Mouse (Mus musculus) MEL (cell line): ENCODE results near the gene Olfr43. TPM values are rescaled to one million over a fixed set of nuclear protein-coding genes. Genes with fewer than 3 reads are reported as not detected.

Experiments used
- DNase-seq: peaks from one replicate; pipeline ENCODE4 v3.0.0; 2011; ENCODE audit warnings: low read depth, low spot score
- H3K27ac ChIP-seq: 2 replicates; pipeline ENCODE4 v1.5.1; 2012; ENCODE audit warnings: low read depth, mild to moderate bottlenecking, control low read depth, low read length, moderate library complexity; ENCODE audit not compliant: control insufficient read depth
- H3K27me3 ChIP-seq, 2 experiments: fragments of 150-350 bp in 1 of 2; sonication (generic) in 1 of 2; 2 replicates each; pipeline ENCODE4 v1.6.1; 2012; ENCODE audit warnings: low read length in 2 of 2, mild to moderate bottlenecking in 2 of 2, improper control_type of control experiment in 1 of 2, moderate library complexity in 1 of 2; ENCODE audit not compliant: insufficient read depth in 2 of 2, control insufficient read depth in 1 of 2
- H3K36me3 ChIP-seq, 2 experiments: 2 replicates each; pipeline ENCODE4 v1.6.1; 2012 to 2014; ENCODE audit warnings: low read length in 2 of 2, improper control_type of control experiment in 1 of 2, inconsistent platforms in 1 of 2, mild to moderate bottlenecking in 1 of 2; ENCODE audit not compliant: insufficient read depth in 2 of 2, control insufficient read depth in 1 of 2
- H3K4me1 ChIP-seq, 2 experiments: fragments of 150-350 bp in 1 of 2; sonication (generic) in 1 of 2; 2 replicates each; pipeline ENCODE4 v1.6.1; 2012; ENCODE audit warnings: low read length in 2 of 2, improper control_type of control experiment in 1 of 2, mild to moderate bottlenecking in 1 of 2; ENCODE audit not compliant: insufficient read depth in 2 of 2, control insufficient read depth in 1 of 2
- H3K4me3 ChIP-seq, 2 experiments: fragments of 150-350 bp in 1 of 2; sonication (generic) in 1 of 2; 2 replicates each; pipeline ENCODE4 v1.5.1; 2012; ENCODE audit warnings: low read depth in 2 of 2, low read length in 2 of 2, mild to moderate bottlenecking in 2 of 2, moderate library complexity in 2 of 2, control low read depth in 1 of 2, improper control_type of control experiment in 1 of 2; ENCODE audit not compliant: control insufficient read depth in 1 of 2, insufficient read depth in 1 of 2
- H3K79me2 ChIP-seq: 2 replicates; pipeline ENCODE4 v1.6.1; 2012; ENCODE audit warnings: mild to moderate bottlenecking, low read length, moderate library complexity; ENCODE audit not compliant: control insufficient read depth, poor library complexity, insufficient read depth
- H3K9ac ChIP-seq: 2 replicates; pipeline ENCODE4 v1.6.1; 2012; ENCODE audit warnings: low read depth, mild to moderate bottlenecking, control low read depth, low read length, moderate library complexity; ENCODE audit not compliant: control insufficient read depth, poor library complexity, severe bottlenecking
- H3K9me3 ChIP-seq: fragments of 150-350 bp; sonication (generic); replicated peaks from 2 replicates; pipeline ENCODE4 v1.6.1; 2012; ENCODE audit warnings: mild to moderate bottlenecking, low read length, improper control_type of control experiment, moderate library complexity; ENCODE audit not compliant: insufficient read depth
- BHLHE40 ChIP-seq: IDR thresholded peaks from 2 replicates; pipeline ENCODE4 v1.6.1; 2012; ENCODE audit warnings: low read depth, mild to moderate bottlenecking, inconsistent platforms, low read length, improper control_type of control experiment, borderline replicate concordance
- CHD2 ChIP-seq: IDR thresholded peaks from 2 replicates; pipeline ENCODE4 v1.6.1; 2011; ENCODE audit warnings: low read length, improper control_type of control experiment
- ELF1 ChIP-seq: IDR thresholded peaks from 2 replicates; pipeline ENCODE4 v1.6.1; 2014; ENCODE audit warnings: low read depth, mild to moderate bottlenecking, inconsistent platforms, low read length, improper control_type of control experiment, moderate library complexity
- EP300 ChIP-seq, 2 experiments: IDR thresholded peaks; 2 replicates each; pipeline ENCODE4 v1.6.1; 2011; ENCODE audit warnings: improper control_type of control experiment in 2 of 2, low read length in 2 of 2, low read depth in 1 of 2, mild to moderate bottlenecking in 1 of 2
- GATA1 ChIP-seq: IDR thresholded peaks from 2 replicates; pipeline ENCODE4 v1.6.1; 2011; ENCODE audit warnings: low read depth, low read length, improper control_type of control experiment
- JUND ChIP-seq: IDR thresholded peaks from 2 replicates; pipeline ENCODE4 v1.6.1; 2011; ENCODE audit warnings: low read depth, mild to moderate bottlenecking, improper control_type of control experiment, low read length
- KAT2A ChIP-seq: conservative IDR thresholded peaks from 2 replicates; pipeline ENCODE4 v1.6.1; 2012; ENCODE audit warnings: low read depth, low read length, improper control_type of control experiment, inconsistent platforms
- MAFK ChIP-seq: IDR thresholded peaks from 2 replicates; pipeline ENCODE4 v1.6.1; 2011; ENCODE audit warnings: low read depth, mild to moderate bottlenecking, low read length, improper control_type of control experiment, borderline replicate concordance
- MAX ChIP-seq: IDR thresholded peaks from 2 replicates; pipeline ENCODE4 v1.6.1; 2011; ENCODE audit warnings: low read length, improper control_type of control experiment
- MEF2A ChIP-seq: IDR thresholded peaks from 2 replicates; pipeline ENCODE4 v1.6.1; 2014; ENCODE audit warnings: low read depth, mild to moderate bottlenecking, inconsistent platforms, low read length, improper control_type of control experiment; ENCODE audit not compliant: poor library complexity, insufficient replicate concordance, severe bottlenecking; ENCODE audit errors: extremely low read depth
- MXI1 ChIP-seq: IDR thresholded peaks from 2 replicates; pipeline ENCODE4 v1.6.1; 2011; ENCODE audit warnings: mild to moderate bottlenecking, low read depth, low read length, improper control_type of control experiment
- MYB ChIP-seq: IDR thresholded peaks from 2 replicates; pipeline ENCODE4 v1.6.1; 2011; ENCODE audit warnings: mild to moderate bottlenecking, low read depth, low read length, improper control_type of control experiment
- MYC ChIP-seq: IDR thresholded peaks from 2 replicates; pipeline ENCODE4 v1.6.1; 2011; ENCODE audit warnings: low read depth, mild to moderate bottlenecking, low read length, improper control_type of control experiment, moderate library complexity
- NELFE ChIP-seq: IDR thresholded peaks from 2 replicates; pipeline ENCODE4 v1.6.1; 2011; ENCODE audit warnings: low read depth, low read length, improper control_type of control experiment
- NRF1 ChIP-seq: IDR thresholded peaks from 2 replicates; pipeline ENCODE4 v1.6.1; 2014; ENCODE audit warnings: low read depth, mild to moderate bottlenecking, inconsistent platforms, low read length, improper control_type of control experiment, moderate library complexity; ENCODE audit not compliant: poor library complexity, insufficient read depth, severe bottlenecking
- POLR2AphosphoS2 ChIP-seq: IDR thresholded peaks from 2 replicates; pipeline ENCODE4 v1.6.1; 2011; ENCODE audit warnings: low read length, improper control_type of control experiment
- POLR2AphosphoS5 ChIP-seq: IDR thresholded peaks from 2 replicates; pipeline ENCODE4 v1.6.1; 2012; ENCODE audit warnings: low read depth, borderline replicate concordance, mild to moderate bottlenecking, inconsistent platforms, low read length, moderate library complexity, mixed read lengths
- SIN3A ChIP-seq: IDR thresholded peaks from 2 replicates; pipeline ENCODE4 v1.6.1; 2012; ENCODE audit warnings: low read length, improper control_type of control experiment, inconsistent platforms
- SMC3 ChIP-seq: IDR thresholded peaks from 2 replicates; pipeline ENCODE4 v1.6.1; 2011; ENCODE audit warnings: low read depth, low read length, improper control_type of control experiment
- TAL1 ChIP-seq: IDR thresholded peaks from 2 replicates; pipeline ENCODE4 v1.6.1; 2012; ENCODE audit warnings: mild to moderate bottlenecking, inconsistent platforms, low read length, moderate library complexity, mixed read lengths
- USF1 ChIP-seq: IDR thresholded peaks from 2 replicates; pipeline ENCODE4 v1.6.1; 2014; ENCODE audit warnings: low read depth, mild to moderate bottlenecking, inconsistent platforms, low read length, improper control_type of control experiment, moderate library complexity
- USF2 ChIP-seq, 2 experiments: IDR thresholded peaks; 2 replicates each; pipeline ENCODE4 v1.6.1; 2011 to 2012; ENCODE audit warnings: improper control_type of control experiment in 2 of 2, low read length in 2 of 2, borderline replicate concordance in 1 of 2, inconsistent platforms in 1 of 2, low read depth in 1 of 2, mild to moderate bottlenecking in 1 of 2; ENCODE audit not compliant: insufficient read depth in 1 of 2
- ZNF384 ChIP-seq: IDR thresholded peaks from 2 replicates; pipeline ENCODE4 v1.6.1; 2012; ENCODE audit warnings: low read depth, mild to moderate bottlenecking, inconsistent platforms, low read length, improper control_type of control experiment
- polyA plus RNA-seq, 2 experiments: library from polyadenylated mRNA; stranded (reverse) in 1 of 2; unstranded in 1 of 2; fragments of >175 nt in 1 of 2; fragments of >200 nt in 1 of 2; gene quantifications; 2 replicates each; pipeline versions ENCODE4 v1.2.1 to v1.2.4; 2012; ENCODE audit warnings: low replicate concordance in 2 of 2, low read depth in 1 of 2; ENCODE audit not compliant: insufficient read length in 2 of 2, insufficient read depth in 1 of 2, missing spikeins in 1 of 2
- total RNA-seq: library from RNA; depleted of rRNA; stranded (reverse); fragments of 300-350 nt; gene quantifications from 2 replicates; pipeline ENCODE4 v1.2.3, GENCODE M21; 2012

The Olfr43 gene
- total and polyA plus RNA-seq, 3 experiments: not detected

- Histone ChIP-seq H3K27me3 (no peaks in the 10 kb centered on the region), H3K9me3 (no peaks in the 10 kb centered on the region), H3K79me2 (no peaks in the 10 kb centered on the region), H3K9ac (no peak within 1 kb of the TSS), H3K4me1 (no peaks in the 10 kb centered on the region), H3K27ac (no peak within 1 kb of the TSS), H3K36me3 (no peaks in the 10 kb centered on the region)
- no peak for DNase-seq
- no peak for TF ChIP-seq SIN3A
- no peak for TF ChIP-seq MAX
- no peak for TF ChIP-seq MYC
- TF ChIP-seq NELFE: no peak
- no peak for TF ChIP-seq USF2 (IDR thresholded peaks at IDR 0.05; ENCODE audit: borderline replicate concordance in 1 of 2, insufficient read depth in 1 of 2, low read depth in 1 of 2, low read length in 2 of 2)
- TF ChIP-seq GATA1: no peak
- TF ChIP-seq CHD2: no peak
- TF ChIP-seq BHLHE40: no peak
- no peak for TF ChIP-seq USF1
- no peak for TF ChIP-seq NRF1
- TF ChIP-seq ELF1: no peak
- no peak for TF ChIP-seq MAFK
- TF ChIP-seq, all 39 proteins: peak for 0
- H3K4me3 ChIP-seq: no peak within 1 kb of the TSS
These were observed 25.2 kb downstream of the Olfr43 start, which contains the start of gene Olfr403 for GRCm38 (mm10) chr11:74185949-74186348. Olfr403 (plus strand) TSS chr11:74186249.

GRCm38 (mm10) chr11:74183745-74184144 lies 27.4 kb downstream of the Olfr43 start:
- DNase-seq: no peak

More at GRCm38 (mm10) chr11:74183745-74184144, 27.4 kb downstream of the Olfr43 start:
- H3K27me3 ChIP-seq: no peaks in the 10 kb centered on the region
- no peak for TF ChIP-seq CHD2
- TF ChIP-seq SMC3: no peak
- no peak for TF ChIP-seq KAT2A
- TF ChIP-seq JUND: no peak
- no peak for TF ChIP-seq MEF2A
- TF ChIP-seq POLR2AphosphoS2: no peak
- TF ChIP-seq EP300 (IDR thresholded peaks at IDR 0.05; ENCODE audit: low read depth in 1 of 2, low read length in 2 of 2): no peak
- TF ChIP-seq TAL1: no peak
- no peak for TF ChIP-seq MYC
- TF ChIP-seq MXI1: no peak
- TF ChIP-seq BHLHE40: no peak
- TF ChIP-seq ZNF384: no peak
- no peak for TF ChIP-seq GATA1
- TF ChIP-seq ELF1: no peak
- TF ChIP-seq POLR2AphosphoS5: no peak
- TF ChIP-seq MYB: no peak
- no peak overlapping the region for H3K27ac ChIP-seq
- no peak overlapping the region for H3K4me3 ChIP-seq
- H3K79me2 ChIP-seq: no peaks in the 10 kb centered on the region
- H3K9ac ChIP-seq: no peak overlapping the region
- H3K4me1 ChIP-seq: no peaks in the 10 kb centered on the region
- no peaks in the 10 kb centered on the region for H3K36me3 ChIP-seq
- no peaks in the 10 kb centered on the region for H3K9me3 ChIP-seq
